Comparison of ENCODE assay signal across 8 mouse cellular contexts in the genomic region with DNA sequence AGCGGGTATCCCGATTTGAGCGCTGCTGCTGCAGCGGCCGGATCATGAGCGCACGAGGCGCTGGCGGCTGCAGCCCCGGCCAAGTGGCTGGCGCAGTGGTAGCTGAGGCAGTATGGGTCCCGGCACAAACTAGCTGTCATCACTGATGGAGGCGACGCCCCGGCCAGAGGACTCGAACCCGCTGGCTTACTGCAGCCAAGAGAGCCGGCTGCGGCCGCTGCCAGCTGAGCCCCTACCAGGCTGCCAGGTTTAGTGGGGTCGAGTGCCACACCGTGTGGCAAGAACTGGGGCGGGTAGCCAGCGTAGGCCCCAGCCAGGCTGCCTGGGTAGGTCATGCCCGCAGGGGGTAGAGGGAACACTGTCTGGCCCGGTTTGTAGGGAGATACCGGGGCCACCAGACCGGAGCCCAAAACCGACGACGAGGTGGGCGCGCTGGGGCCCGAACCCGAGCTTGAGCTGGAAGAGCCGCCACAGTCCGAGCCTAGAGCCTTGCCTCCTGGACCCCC. TPM values are rescaled to one million over a fixed set of nuclear protein-coding genes. Genes with fewer than 3 reads are reported as not detected.
A peak's percentile ranks its signal among the peaks of the same experiment; 100 is the strongest.
DNase-seq lines count a peak whose midpoint lies in the region; ATAC-seq and TF ChIP-seq lines count a peak whose summit lies in the region.

No protein-coding gene starts in this region.

- peak overlapping the region; percentile 95 for H3K9ac ChIP-seq in embryonic facial prominence, embryonic 12.5 days
- H3K9ac ChIP-seq in limb, embryonic 14.5 days (ENCODE audit: low read depth, low read length, severe bottlenecking) = peak overlapping the region; percentile 95
- H3K9ac ChIP-seq in neural tube, embryonic 12.5 days = peak overlapping the region; percentile 99

- no peak for TF ChIP-seq CTCF in testis, adult 2 months (IDR thresholded peaks at IDR 0.05; ENCODE audit: control insufficient read depth, insufficient read depth, insufficient replicate concordance, low read depth, low read length)

- no peak for DNase-seq in testis, postnatal 14 days (ENCODE audit: low spot score)
- peak; percentile 17 for DNase-seq in heart, postnatal 4 days
- DNase-seq in limb, embryonic 14.5 days (ENCODE audit: low spot score) = no peak
- DNase-seq in retina, postnatal 1 day = no peak
- DNase-seq in right cerebral cortex, postnatal 25 days = no peak

- H3K27ac ChIP-seq in testis, adult 2 months (ENCODE audit: control insufficient read depth, insufficient read depth, low read depth, low read length) = no peak overlapping the region
- H3K27ac ChIP-seq in embryonic facial prominence, embryonic 12.5 days = peak overlapping the region; percentile 98
- peak overlapping the region; percentile 97 for H3K27ac ChIP-seq in limb, embryonic 14.5 days (replicated peaks; ENCODE audit: low read depth, low read length)
- H3K27ac ChIP-seq in neural tube, embryonic 12.5 days = peak overlapping the region; percentile 99

- H3K27me3 ChIP-seq in testis, adult 2 months (ENCODE audit: control insufficient read depth, insufficient read depth, low read length) = peaks cover 3% of the 10 kb centered on the region
- peaks cover 8% of the 10 kb centered on the region; the same call in 1 of the 2 replicates for H3K27me3 ChIP-seq in embryonic facial prominence, embryonic 12.5 days
- peaks cover 7% of the 10 kb centered on the region; the same call in 1 of the 2 replicates for H3K27me3 ChIP-seq in limb, embryonic 14.5 days (ENCODE audit: control insufficient read depth, insufficient read depth, low read length)
- no peaks in the 10 kb centered on the region for H3K27me3 ChIP-seq in neural tube, embryonic 12.5 days (replicated peaks)

- H3K4me2 ChIP-seq in embryonic facial prominence, embryonic 12.5 days (replicated peaks) = peak overlapping the region; percentile 75
- H3K4me2 ChIP-seq in limb, embryonic 14.5 days (replicated peaks; ENCODE audit: low read depth, low read length, severe bottlenecking) = peak overlapping the region; percentile 72
- H3K4me2 ChIP-seq in neural tube, embryonic 12.5 days (replicated peaks) = peak overlapping the region; percentile 94

- no peak for ATAC-seq in embryonic facial prominence, embryonic 12.5 days (ENCODE audit: insufficient number of reproducible peaks, insufficient read depth, low FRiP score, low TSS enrichment)
- ATAC-seq in limb, embryonic 14.5 days (ENCODE audit: low FRiP score, low read depth) = no peak
- ATAC-seq in neural tube, embryonic 12.5 days (ENCODE audit: low FRiP score, low read depth) = no peak

- no peak for TF ChIP-seq POLR2A in testis, adult 2 months (IDR thresholded peaks at IDR 0.05; ENCODE audit: control insufficient read depth, low read depth, low read length)
- TF ChIP-seq POLR2A in limb, embryonic 14.5 days (IDR thresholded peaks at IDR 0.05; ENCODE audit: borderline replicate concordance, extremely low read depth, insufficient read depth, insufficient read length) = 0 out of 2 replicates have a peak, but pooled peaks have one; percentile 23

- no peaks in the 10 kb centered on the region for H3K9me3 ChIP-seq in embryonic facial prominence, embryonic 12.5 days
- no peaks in the 10 kb centered on the region for H3K9me3 ChIP-seq in limb, embryonic 14.5 days (ENCODE audit: control insufficient read depth, low read length)
- H3K9me3 ChIP-seq in neural tube, embryonic 12.5 days = no peaks in the 10 kb centered on the region

- H3K4me1 ChIP-seq in testis, adult 2 months (ENCODE audit: control insufficient read depth, insufficient read depth, low read length) = peaks cover 37% of the 10 kb centered on the region
- peaks cover 27% of the 10 kb centered on the region for H3K4me1 ChIP-seq in embryonic facial prominence, embryonic 12.5 days
- H3K4me1 ChIP-seq in limb, embryonic 14.5 days (ENCODE audit: control insufficient read depth, insufficient read depth, low read length) = peaks cover 21% of the 10 kb centered on the region
- peaks cover 29% of the 10 kb centered on the region for H3K4me1 ChIP-seq in neural tube, embryonic 12.5 days

- no peaks in the 10 kb centered on the region for H3K36me3 ChIP-seq in testis, adult 2 months (ENCODE audit: control insufficient read depth, insufficient read depth, low read length)
- H3K36me3 ChIP-seq in embryonic facial prominence, embryonic 12.5 days = peaks cover 11% of the 10 kb centered on the region
- peaks cover 34% of the 10 kb centered on the region for H3K36me3 ChIP-seq in limb, embryonic 14.5 days (ENCODE audit: control insufficient read depth, insufficient read depth, low read length)
- peaks cover 15% of the 10 kb centered on the region for H3K36me3 ChIP-seq in neural tube, embryonic 12.5 days

- WGBS in embryonic facial prominence, embryonic 12.5 days = under 1% methylated on average over 37 of the region's 37 CpGs
- 1% methylated on average over 35 of the region's 37 CpGs for WGBS in limb, embryonic 14.5 days
- under 1% methylated on average over 36 of the region's 37 CpGs for WGBS in neural tube, embryonic 12.5 days

- peak overlapping the region; percentile 7 for H3K4me3 ChIP-seq in testis, adult 2 months (ENCODE audit: control insufficient read depth, low read depth, low read length)
- peak overlapping the region; percentile 84 for H3K4me3 ChIP-seq in embryonic facial prominence, embryonic 12.5 days
- H3K4me3 ChIP-seq in limb, embryonic 14.5 days (replicated peaks; ENCODE audit: low read length) = peak overlapping the region; percentile 91
- peak overlapping the region; percentile 96 for H3K4me3 ChIP-seq in neural tube, embryonic 12.5 days

RNA-seq across cellular contexts. Expression of a gene that starts 3.9 kb away (rescaled TPM):
- 0.43 and 1.4 TPM in 2 replicates for polyA plus RNA-seq in testis, adult 2 months (2012; rRNA removed)
- 35.5 and 40.3 TPM in 2 replicates for polyA plus RNA-seq in embryonic facial prominence, embryonic 12.5 days (2016; fragmentation: Nextera tagmentation; extraction: Ambion mirVana)
- 1 to 10 TPM; 2.5 to 3.3 TPM for total RNA-seq in heart, postnatal 4 days (2021)
- 45.1 and 73.1 TPM in 2 replicates for polyA plus RNA-seq in limb, embryonic 14.5 days (2012; rRNA removed)
- polyA plus RNA-seq in limb, embryonic 14.5 days (2014; fragmentation: Nextera tagmentation; extraction: Ambion mirVana) = 15.3 and 17.6 TPM in 2 replicates
- 44.1 and 44.4 TPM in 2 replicates for polyA plus RNA-seq in neural tube, embryonic 12.5 days (2016; fragmentation: Nextera tagmentation; extraction: Ambion mirVana)

RNA-seq across cellular contexts. Expression of a gene that starts 34.0 kb away (rescaled TPM):
- polyA plus RNA-seq in testis, adult 2 months (2012; rRNA removed) = 1.6 and 2.1 TPM in 2 replicates
- 0.28 and 0.69 TPM in 2 replicates for polyA plus RNA-seq in embryonic facial prominence, embryonic 12.5 days (2016; fragmentation: Nextera tagmentation; extraction: Ambion mirVana)
- total RNA-seq in heart, postnatal 4 days (2021) = 1 to 10 TPM in 1 of 2 experiments, under 1 TPM in 1; 0.68 to 1.5 TPM
- 0.08 and 0.13 TPM in 2 replicates for polyA plus RNA-seq in limb, embryonic 14.5 days (2012; rRNA removed)
- 0.35 and 0.72 TPM in 2 replicates for polyA plus RNA-seq in limb, embryonic 14.5 days (2014; fragmentation: Nextera tagmentation; extraction: Ambion mirVana)
- 0.33 and 0.40 TPM in 2 replicates for polyA plus RNA-seq in neural tube, embryonic 12.5 days (2016; fragmentation: Nextera tagmentation; extraction: Ambion mirVana)

Comparison
In these comparisons a context has a peak if more than half of its experiments do, and no peak if none do; other contexts are left out.
1. H3K4me3 ChIP-seq: peak in every context shown above with its lines; median percentile 96 in neural tube, embryonic 12.5 days; 91 in limb, embryonic 14.5 days; 84 in embryonic facial prominence, embryonic 12.5 days; 7 in testis, adult 2 months.